Mouse (Mus musculus) frontal cortex, adult 2 months (tissue): Measurements from ENCODE around the gene Glp2r. TPM values are rescaled to one million over a fixed set of nuclear protein-coding genes. Genes with fewer than 3 reads are reported as not detected.

Source experiments
- DNase-seq, 2 experiments: peaks; one replicate each; pipeline ENCODE4 v3.0.0; 2022; ENCODE audit warnings: low spot score in 1 of 2; ENCODE audit errors: extremely low spot score in 1 of 2
- polyA plus RNA-seq: library from polyadenylated mRNA; depleted of rRNA; stranded (reverse); fragments of >200 nt; gene quantifications from 2 replicates; pipeline ENCODE4 v1.2.3, GENCODE M21; 2012; rRNA removed

Gene Glp2r
- polyA plus RNA-seq, 1 experiment: 0.28 TPM

- no peak for DNase-seq
These were observed 128.5 kb downstream of the Glp2r start for GRCm38 (mm10) chr11:67642421-67642820.

- no peak for DNase-seq
These were observed 130.7 kb downstream of the Glp2r start for GRCm38 (mm10) chr11:67640299-67640698.

DNA sequence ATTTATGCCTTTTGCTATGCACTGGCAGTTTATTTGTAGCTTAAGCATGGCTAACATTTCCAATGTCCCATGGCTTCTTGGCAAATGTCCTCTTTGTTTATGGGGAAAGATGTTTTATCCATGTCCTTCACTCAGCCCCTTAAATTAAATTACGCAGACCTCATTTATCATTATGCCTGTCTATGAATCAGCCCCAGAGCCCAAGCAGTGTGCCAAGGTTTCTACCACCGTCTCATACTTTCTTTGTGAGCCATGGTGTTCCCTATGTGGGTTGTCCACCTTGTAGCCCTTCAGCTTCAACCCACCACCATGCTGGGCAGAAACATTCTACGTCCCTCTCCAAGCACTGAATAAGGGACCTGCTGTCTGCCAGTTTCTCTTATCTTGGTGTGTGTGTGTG lies 132.6 kb downstream of the Glp2r start:
- no peak for DNase-seq

DNA sequence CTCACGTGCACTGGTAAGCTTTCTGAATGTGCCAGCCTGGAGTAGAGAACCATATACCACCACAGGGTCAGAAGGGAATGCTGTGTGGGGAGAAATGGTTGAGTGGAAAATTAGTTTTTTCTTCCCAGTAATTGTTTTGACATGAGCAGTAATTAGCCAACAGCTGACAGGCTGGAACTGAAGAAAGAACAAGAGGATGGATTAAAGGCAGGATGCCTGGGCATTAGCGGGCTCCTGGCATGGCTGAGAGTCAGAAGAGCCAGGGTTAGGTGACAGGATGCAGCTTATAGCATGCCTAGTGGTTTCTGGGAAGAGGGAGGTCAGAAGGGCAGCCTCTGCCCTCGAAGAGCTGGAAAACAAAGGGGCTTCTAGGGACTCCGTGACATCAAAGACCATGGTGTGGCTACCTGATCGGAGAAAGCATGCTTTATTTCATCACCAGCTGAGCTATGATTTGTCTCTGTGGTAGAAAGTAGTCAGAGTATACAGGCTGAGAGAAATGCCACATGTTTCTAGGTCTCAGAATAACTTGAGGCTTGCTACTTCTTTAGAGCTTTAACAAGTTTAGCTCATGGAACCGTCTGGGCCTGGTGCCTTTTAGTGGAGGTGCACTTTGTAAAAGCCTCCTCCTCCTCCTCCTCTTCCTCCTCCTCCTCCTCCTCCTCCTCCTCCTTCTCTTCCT lies 133.9 kb downstream of the Glp2r start:
- DNase-seq: no peak

GRCm38 (mm10) chr11:67636201-67636600 lies 134.8 kb downstream of the Glp2r start:
- no peak for DNase-seq

DNA sequence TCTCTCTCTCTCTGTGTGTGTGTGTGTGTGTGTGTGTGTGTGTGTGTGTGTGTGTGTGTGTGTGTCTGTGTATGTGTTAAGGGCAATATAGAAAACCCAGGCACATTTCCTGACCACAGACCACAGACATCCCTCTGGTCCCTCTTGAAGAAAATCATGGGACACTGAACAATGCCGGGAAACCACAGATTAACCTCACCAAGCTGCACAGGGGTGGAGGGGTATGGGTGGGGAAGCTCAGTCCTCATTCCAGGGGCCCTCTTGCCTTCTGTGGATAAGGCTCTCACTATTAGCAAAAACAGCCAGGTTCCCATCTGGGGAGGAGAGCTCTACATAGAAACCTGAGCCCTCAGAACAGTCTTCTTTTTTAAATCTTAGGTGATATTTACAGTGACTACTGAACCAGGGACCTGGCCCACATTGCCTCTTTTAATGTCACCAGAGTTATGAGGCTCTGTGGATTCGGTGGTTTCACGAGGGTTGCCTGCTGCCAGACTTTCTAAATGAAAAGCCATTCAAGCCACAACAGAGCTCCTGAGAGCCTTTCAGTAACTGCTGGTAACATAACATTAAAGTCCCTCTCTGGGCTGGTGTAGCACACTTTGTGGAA lies 137.2 kb downstream of the Glp2r start:
- no peak for DNase-seq

DNA sequence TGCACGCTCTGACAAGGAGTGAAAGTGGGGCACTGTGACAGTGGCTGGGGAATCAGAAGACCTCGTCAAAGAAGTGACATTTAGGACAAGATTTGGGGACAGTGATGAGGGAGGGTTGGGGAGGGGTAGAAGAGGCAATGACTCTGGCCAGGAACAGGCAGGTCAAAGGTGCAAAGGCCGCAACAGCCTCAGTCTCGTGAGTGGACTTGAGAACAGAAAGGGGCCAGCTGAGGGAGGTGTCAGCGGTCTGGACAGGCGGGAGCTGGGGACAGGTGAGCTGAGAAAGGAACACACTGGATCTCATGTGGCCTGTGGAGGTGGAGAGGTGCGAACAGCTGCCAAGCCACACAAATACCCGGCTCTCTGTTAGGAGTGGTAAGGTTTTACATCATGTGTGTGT lies 138.0 kb downstream of the Glp2r start:
- DNase-seq: no peak

- DNase-seq: no peak
These were observed 142.4 kb downstream of the Glp2r start for GRCm38 (mm10) chr11:67628522-67628921.

DNA sequence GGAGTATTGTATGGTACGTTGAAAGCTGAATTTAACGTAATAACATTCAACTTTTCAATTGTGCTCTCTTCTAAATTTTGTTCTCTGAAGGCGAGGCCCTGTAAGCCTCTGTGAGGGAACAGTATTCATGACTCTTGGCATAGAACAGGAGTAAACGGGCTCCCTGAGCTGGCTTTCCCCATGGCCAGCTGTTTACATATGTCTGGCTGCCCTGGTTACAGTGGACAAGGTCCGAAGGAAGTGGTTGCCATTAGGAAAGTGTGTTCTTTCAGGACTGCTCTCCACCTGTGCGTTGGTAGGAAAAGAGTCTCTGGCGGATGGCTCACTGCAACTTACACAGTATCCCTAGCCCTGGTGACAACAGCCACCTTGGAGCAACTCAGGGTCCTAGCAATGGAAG lies 143.8 kb downstream of the Glp2r start:
- no peak for DNase-seq

- DNase-seq: no peak
These were observed 148.6 kb downstream of the Glp2r start for GRCm38 (mm10) chr11:67622340-67622739.

DNA sequence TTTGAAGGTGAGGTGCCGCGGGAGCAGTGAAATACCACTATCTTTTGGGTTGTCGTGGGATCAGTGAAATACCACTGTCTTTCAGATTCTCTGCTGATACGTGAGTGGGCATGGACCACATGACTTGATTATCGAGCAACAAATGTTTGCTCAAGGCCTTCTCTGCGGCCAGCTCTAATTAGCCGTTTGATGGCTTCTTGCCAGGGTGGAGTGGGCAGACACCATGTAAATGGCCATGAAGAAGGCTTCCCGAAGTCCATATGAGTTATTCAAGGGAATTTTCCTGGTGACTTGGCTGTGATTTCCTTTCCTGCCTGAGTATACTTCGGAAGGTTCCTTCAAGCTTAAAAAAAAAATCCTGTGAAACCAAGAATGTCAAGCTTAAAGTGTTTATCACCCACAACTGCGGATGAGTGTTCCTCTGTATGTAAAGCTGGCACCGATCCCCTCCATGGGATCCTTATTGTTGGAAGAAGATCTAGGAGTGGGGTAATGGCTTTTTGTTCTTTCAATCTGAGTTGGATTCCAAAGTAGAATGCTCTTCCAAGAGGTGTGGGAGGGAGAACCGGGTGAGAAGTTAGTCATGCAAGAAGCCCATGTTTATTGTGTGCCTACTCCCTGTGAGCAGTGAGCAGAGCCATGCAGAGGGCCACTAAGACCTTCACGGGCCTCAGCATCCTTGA lies 154.3 kb downstream of the Glp2r start:
- peak in 1 of 2 experiments; percentile 78 for DNase-seq

DNA sequence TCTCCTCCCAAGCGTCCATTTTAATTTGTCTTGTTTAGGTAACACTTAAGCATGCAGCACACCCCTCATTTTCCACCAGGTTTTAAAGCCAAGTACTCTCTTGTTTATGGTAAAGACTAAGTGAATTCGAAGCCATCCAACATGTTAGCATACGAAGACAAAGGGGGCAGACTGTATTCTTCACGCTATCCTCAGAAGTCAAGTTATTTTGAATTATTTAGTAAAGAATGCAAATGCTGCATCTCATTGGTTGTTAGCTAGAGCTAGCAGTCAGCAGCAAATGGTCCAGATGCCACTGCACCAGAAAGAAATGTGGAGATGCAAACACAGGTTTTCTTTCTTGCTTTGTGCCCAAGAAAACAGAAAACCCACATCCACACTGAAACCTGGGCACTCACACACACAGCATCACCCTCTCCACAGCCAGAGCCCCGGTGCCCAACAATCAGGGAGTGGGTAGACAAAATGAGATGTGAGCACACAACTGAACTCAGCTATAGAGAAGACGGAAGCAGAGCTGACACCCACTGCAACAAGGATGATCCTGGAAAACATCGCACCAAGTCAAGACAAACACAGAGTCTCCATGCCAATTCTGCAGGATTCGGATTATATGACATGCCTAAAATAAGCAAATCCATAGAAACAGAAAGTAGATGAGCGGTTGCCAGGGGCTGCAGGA lies 158.7 kb downstream of the Glp2r start:
- DNase-seq: peak in 1 of 2 experiments; percentile 44

Other genes with a start within 250 kb of the Glp2r start
- gene Rcvrn, start 75.8 kb downstream of the Glp2r start, polyA plus RNA-seq: 1.5 and 1.9 TPM in 2 replicates
- gene Gsg1l2, start 3.5 kb upstream of the Glp2r start, polyA plus RNA-seq: 0.08 TPM in 1 of 2 replicates, not detected in the other
- gene Dhrs7c, start 27.0 kb upstream of the Glp2r start, polyA plus RNA-seq: 0.10 TPM in 1 of 2 replicates, not detected in the other
- 3.6 and 4.0 TPM in 2 replicates for gene Usp43, start 151.0 kb upstream of the Glp2r start, polyA plus RNA-seq
- 0.56 and 0.92 TPM in 2 replicates for gene Cfap52, start 194.5 kb upstream of the Glp2r start, polyA plus RNA-seq
- 31.6 and 35.0 TPM in 2 replicates for gene Stx8, start 195.0 kb upstream of the Glp2r start, polyA plus RNA-seq